Comparison of ENCODE assay signal across 7 mouse cellular contexts in the genomic region with DNA sequence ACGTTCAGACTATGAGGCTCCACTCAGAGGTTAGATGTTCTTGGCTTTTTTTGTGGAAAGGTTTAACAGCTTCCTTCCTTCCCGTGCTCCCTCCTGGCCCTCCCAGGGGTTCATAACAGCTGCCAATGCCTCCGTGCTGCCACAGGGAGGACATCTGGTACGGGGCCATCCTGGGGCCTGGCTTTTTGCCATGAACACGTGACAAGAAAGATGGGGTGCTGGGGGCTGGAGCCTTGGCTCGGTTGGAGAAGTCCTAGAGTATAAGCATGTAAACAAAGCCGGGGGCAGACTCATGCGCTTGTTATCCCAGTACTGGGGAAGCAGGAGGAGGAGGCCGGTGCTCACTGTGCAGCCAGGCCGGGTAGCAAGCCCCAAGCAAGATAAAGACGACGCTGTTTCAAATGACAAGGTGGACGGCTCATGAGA.
DNase-seq lines count a peak whose midpoint lies in the region; ATAC-seq lines count a peak whose summit lies in the region.

No protein-coding gene starts in this region.

- DNase-seq in NIH3T3 (ENCODE audit: low read depth) (peak; percentile 36), adipocyte (ENCODE audit: low spot score) (no peak)
- peak; percentile 83 for DNase-seq in adrenal gland, postnatal 14 days
- DNase-seq in gastrocnemius, postnatal 10 days: peak; percentile 59

- H3K9ac ChIP-seq in hindbrain, embryonic 13.5 days: no peak overlapping the region
- H3K9ac ChIP-seq in limb, embryonic 15.5 days: no peak overlapping the region
- H3K9ac ChIP-seq in midbrain, embryonic 16.5 days (ENCODE audit: low read depth, low read length): no peak overlapping the region

- WGBS in hindbrain, embryonic 13.5 days: 26% methylated on average over 13 of the region's 13 CpGs
- WGBS in limb, embryonic 15.5 days: 10% methylated on average over 13 of the region's 13 CpGs
- 53% methylated on average over 13 of the region's 13 CpGs for WGBS in midbrain, embryonic 16.5 days

- peak; percentile 62 for ATAC-seq in hindbrain, embryonic 13.5 days (ENCODE audit: low FRiP score)
- ATAC-seq in limb, embryonic 15.5 days (ENCODE audit: insufficient number of reproducible peaks, low FRiP score, low TSS enrichment, low read depth): no peak
- 0 out of 2 replicates have a peak, but pooled peaks have one; percentile 30 for ATAC-seq in midbrain, embryonic 16.5 days

- 0 out of 2 replicates have a peak, but pooled peaks cover 9% of the 10 kb centered on the region for H3K9me3 ChIP-seq in hindbrain, embryonic 13.5 days
- no peaks in the 10 kb centered on the region for H3K9me3 ChIP-seq in limb, embryonic 15.5 days
- H3K9me3 ChIP-seq in midbrain, embryonic 16.5 days (replicated peaks; ENCODE audit: control insufficient read depth, low read length, poor library complexity, severe bottlenecking): no peaks in the 10 kb centered on the region; the same call in 1 of the 2 replicates

- H3K4me3 ChIP-seq in hindbrain, embryonic 13.5 days: no peak overlapping the region
- no peak overlapping the region for H3K4me3 ChIP-seq in limb, embryonic 15.5 days
- H3K4me3 ChIP-seq in midbrain, embryonic 16.5 days (ENCODE audit: low read depth, low read length): no peak overlapping the region

- peaks cover 41% of the 10 kb centered on the region for H3K4me1 ChIP-seq in hindbrain, embryonic 13.5 days (replicated peaks)
- peaks cover 30% of the 10 kb centered on the region for H3K4me1 ChIP-seq in limb, embryonic 15.5 days
- H3K4me1 ChIP-seq in midbrain, embryonic 16.5 days (ENCODE audit: control insufficient read depth, insufficient read depth, low read length): no peaks in the 10 kb centered on the region; the same call in 1 of the 2 replicates

- H3K4me2 ChIP-seq in hindbrain, embryonic 13.5 days: no peak overlapping the region
- 0 out of 2 replicates have a peak overlapping the region, but pooled peaks have one; percentile 14 for H3K4me2 ChIP-seq in limb, embryonic 15.5 days
- no peak overlapping the region for H3K4me2 ChIP-seq in midbrain, embryonic 16.5 days (ENCODE audit: low read length)

- no peaks in the 10 kb centered on the region for H3K27me3 ChIP-seq in hindbrain, embryonic 13.5 days
- no peaks in the 10 kb centered on the region for H3K27me3 ChIP-seq in limb, embryonic 15.5 days
- no peaks in the 10 kb centered on the region for H3K27me3 ChIP-seq in midbrain, embryonic 16.5 days (ENCODE audit: control insufficient read depth, insufficient read depth, low read depth, low read length)

- peak overlapping the region; percentile 76 for H3K27ac ChIP-seq in hindbrain, embryonic 13.5 days
- peak overlapping the region; percentile 72; the same call in 1 of the 2 replicates for H3K27ac ChIP-seq in limb, embryonic 15.5 days
- H3K27ac ChIP-seq in midbrain, embryonic 16.5 days (ENCODE audit: low read length): no peak overlapping the region

- H3K36me3 ChIP-seq in hindbrain, embryonic 13.5 days: no peaks in the 10 kb centered on the region
- no peaks in the 10 kb centered on the region for H3K36me3 ChIP-seq in limb, embryonic 15.5 days
- no peaks in the 10 kb centered on the region for H3K36me3 ChIP-seq in midbrain, embryonic 16.5 days (ENCODE audit: control insufficient read depth, insufficient read depth, low read length)
